Mouse (Mus musculus) c-Kit-positive CD71-positive TER-119-positive erythroid progenitor cells, embryonic 14.5 days (primary cell): Measurements from ENCODE around the gene Mtrf1l.

Experiments
- DNase-seq: peaks from one replicate; pipeline ENCODE4 v3.0.0-alpha.2; 2013; ENCODE audit warnings: low spot score

Mtrf1l gene

DNA sequence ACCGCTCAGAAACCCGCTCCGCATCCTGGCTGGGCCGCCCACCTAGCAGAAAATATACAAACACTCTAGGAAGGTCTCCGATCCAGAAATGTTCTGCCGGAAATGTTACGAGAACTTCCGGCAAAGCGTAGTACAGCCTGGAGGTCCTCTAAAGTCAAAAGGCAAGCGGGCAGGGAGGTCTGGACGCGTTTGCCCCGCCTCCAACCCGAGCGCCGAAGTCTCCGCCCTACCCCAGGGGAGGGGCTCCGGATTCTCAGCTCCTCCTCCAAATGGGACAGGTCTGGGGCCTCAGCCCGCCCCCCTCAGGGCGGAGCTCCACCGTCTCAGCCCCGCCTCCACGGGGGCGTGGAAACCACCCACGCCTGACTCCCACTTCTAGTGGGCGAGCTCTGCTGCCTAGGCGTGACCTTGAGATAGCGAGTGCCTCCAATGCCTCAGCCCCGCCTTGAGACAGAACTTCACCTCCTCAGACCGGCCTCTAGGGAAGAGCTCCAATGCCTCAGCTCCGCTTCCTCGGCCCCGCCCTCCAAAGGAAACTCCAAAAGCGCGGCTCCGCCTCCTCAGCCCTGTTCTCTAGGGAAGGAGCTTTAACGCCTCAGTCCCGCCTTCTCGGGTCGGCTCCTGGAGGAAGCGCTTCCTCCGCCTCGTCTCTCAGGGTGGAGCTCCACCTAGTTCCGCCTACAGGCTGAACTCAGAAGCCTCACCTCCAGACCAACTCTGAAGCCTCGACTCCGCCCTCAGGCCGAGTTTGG, at the start of gene Mtrf1l:
Gene Mtrf1l, minus strand, starts transcription at position 171 of the 752 bp plus-strand sequence.
- peak; percentile 99 for DNase-seq

- no peak for DNase-seq
Observed at GRCm38 (mm10) chr10:5871081-5871480, 47.4 kb upstream of the Mtrf1l start.

- no peak for DNase-seq
Observed at GRCm38 (mm10) chr10:5867981-5868552, 44.4 kb upstream of the Mtrf1l start.

- DNase-seq = no peak
Observed at GRCm38 (mm10) chr10:5865996-5866395, 42.3 kb upstream of the Mtrf1l start.

DNA sequence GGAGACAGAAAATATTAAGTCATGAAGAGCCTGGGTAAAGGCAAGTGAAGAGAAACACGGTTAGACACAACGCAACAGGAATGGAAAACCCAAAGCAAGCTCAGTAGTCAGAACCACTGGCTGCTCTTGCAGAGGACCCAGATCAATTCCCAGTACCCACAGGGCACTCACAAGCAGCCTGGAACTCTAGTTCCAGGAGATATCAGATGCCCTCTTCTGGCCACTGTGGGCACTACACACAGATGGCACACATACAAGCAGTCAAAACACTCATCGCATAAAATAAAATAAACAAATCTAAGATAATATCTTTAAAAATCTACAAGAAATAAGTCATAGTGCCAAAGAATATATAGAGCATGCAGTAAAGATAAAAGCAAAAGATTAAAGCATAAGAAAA, 39.0 kb upstream of the Mtrf1l start:
- DNase-seq = no peak

DNA sequence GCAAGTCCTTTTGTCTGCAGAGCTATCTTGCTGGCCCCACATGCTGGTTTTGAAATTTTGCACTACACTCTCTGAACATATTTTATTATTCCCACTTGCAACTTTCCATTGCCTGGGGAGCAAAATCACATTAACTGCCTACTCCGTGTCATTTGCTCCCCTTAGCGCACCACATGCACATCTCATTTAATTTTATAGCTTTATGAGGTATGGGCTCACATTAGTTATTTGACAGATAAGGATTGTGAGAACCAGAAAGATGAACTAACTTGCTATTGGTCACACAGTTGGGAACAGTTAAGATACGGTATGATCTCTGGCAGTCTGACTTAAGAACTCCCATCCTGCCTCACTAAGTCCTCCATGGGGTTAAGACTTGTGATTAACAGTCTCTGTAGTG, 37.1 kb upstream of the Mtrf1l start:
- no peak for DNase-seq

DNA sequence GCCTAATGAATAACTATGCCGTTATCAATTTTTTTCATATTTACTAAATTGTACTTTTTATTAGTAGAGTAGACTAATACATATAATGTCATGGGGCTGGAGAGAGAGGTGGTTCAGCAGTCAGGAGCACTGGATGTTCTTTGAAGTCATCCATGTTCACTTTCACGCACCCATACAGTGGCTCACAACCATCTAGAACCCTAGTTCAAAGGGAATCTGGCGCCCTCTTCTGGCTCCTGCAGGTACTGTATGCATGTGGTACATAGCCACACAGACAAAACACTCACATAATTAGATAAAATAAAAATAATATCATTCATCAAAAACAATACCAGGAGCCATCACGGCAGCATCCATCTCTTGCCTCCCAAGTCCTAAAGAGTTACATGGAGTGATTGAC, 36.0 kb upstream of the Mtrf1l start:
- DNase-seq = peak; percentile 22

DNA sequence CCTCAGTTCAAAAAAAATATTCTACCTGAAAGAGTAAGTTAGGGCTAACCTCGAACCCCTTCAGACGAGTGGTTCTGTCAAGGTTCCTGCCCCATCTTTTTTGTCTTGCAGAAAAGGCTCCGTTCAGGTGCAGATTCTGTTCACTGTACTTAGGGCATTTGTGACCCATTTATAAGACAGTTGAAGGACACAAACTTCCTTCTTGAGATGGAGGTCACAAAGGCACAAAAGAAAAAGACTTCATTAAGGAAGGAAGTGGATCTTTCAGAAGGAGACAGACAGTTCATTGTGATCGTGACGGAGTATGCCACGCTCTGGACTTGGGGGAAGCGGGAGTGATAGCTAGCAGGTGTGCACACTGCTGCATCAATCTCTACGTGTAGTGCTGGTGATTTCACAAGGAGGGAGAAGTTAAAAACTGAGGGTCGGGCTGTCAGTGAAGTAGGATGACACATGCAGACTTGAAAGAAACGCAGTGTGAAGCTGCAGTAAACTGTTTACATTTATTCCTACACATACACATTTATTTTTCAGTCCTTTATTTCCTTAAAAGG, 34.4 kb upstream of the Mtrf1l start:
- DNase-seq = no peak

DNA sequence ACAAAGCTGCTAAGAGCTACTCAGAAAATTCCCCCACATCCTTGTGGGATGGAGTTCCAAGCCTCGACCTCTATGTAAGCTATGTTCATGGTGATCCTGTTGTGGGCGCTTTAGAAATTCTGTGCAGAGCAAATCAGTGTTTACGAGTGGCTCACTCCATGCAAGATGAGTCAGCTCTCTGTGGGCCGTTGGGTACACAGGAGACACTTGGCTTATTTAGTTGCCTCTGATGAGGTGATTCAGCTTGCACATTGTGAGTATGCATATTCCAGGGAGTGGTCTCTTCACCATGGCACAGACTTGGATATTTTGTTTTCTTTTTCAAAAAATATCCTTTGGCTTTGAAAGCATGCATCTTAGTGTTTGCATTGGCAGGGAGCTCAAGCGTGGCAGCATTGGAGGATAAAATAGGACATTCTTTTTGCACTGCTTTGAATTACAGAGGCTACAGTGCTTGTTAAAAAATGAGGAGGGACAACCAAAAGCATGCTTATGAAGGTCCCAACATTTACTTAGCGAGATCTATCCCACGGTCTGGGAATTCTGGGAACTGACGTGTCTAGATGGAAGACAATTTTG, 29.7 kb upstream of the Mtrf1l start:
- no peak for DNase-seq

- DNase-seq = no peak
Observed at GRCm38 (mm10) chr10:5846939-5847338, 23.2 kb upstream of the Mtrf1l start.

- DNase-seq = peak; percentile 66
Observed at GRCm38 (mm10) chr10:5841369-5841768, 17.7 kb upstream of the Mtrf1l start.

- DNase-seq = no peak
Observed at GRCm38 (mm10) chr10:5826336-5827025, 2.8 kb upstream of the Mtrf1l start.

DNA sequence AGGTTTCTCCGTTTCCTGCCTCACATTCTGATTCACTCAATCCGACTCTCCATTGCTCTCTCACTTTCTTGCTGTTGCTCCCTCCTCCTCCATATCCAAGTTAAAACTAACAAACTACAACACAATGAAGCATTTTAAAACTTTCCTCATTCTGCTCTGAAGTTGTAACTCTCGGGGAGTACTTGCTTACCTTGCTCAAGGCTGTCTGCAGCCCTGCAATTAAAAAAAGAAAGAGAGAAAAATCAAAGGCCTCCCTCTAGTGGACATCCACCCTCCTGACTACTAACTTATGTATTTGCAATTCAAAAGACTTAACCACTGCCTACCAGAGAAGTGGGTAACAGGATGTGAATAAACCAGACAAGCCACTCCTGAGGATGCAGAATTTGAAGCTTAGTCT, 1.1 kb upstream of the Mtrf1l start:
- DNase-seq = peak; percentile 70

GRCm38 (mm10) chr10:5823291-5823739, 395 bp downstream of the Mtrf1l start:
- DNase-seq = no peak

GRCm38 (mm10) chr10:5818772-5819171, 4.9 kb downstream of the Mtrf1l start:
- DNase-seq = no peak

DNA sequence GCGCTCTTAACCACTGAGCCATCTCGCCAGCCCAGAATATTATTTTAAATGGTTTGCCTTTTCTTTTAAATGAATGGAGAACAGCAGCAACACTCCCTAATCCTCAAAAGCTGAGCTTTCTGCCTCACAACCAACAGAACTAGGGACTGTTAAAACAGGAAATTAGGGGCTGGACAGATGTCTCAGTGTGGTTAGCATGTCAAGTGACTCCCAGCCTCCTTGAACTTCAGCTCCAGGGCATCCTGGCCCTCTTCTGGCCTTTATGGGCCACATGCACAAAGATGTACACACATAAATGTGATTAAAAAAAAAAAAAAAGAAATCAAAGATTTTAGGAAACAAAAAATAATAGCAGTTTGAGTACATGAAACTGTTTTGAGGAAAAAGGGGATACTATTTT, 7.7 kb downstream of the Mtrf1l start:
- no peak for DNase-seq

DNA sequence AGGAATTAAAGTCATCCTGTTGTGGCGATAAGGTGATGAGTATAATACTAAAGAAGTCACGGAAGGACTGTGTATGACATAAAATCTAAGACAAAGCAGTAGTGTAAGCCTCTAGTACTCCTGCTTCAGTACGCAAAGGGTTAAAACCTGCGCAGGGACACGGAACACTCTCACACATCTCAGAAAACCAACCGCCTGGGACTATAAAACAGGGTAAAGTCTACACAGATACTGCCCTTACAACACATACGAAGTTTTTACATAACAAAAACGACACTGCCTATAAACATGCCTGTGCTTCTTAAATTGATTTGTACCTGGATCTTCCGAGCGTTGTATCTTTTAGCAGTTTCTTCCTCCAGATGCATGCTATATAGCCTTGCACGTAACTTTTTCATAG, 10.0 kb downstream of the Mtrf1l start:
- no peak for DNase-seq

GRCm38 (mm10) chr10:5807683-5808082, 16.0 kb downstream of the Mtrf1l start:
- no peak for DNase-seq

DNA sequence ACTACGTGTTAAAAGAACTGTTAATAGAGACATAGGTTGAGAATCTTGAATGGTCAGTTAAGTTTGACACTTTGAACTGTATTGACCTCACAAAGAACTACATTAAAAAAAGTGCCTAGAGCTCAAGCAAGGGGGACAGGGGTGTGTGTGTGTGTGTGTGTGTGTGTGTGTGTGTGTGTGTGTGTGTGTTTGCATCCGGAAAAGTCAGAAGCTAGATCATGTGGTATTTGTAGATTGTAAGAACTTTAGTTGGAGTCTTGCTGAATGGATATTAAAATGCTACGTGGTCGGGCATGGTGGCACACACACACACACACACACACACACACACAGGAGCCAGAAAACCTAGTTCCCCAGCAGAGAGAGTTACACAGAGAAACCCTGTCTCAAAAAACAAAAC, 16.7 kb downstream of the Mtrf1l start:
- no peak for DNase-seq

DNA sequence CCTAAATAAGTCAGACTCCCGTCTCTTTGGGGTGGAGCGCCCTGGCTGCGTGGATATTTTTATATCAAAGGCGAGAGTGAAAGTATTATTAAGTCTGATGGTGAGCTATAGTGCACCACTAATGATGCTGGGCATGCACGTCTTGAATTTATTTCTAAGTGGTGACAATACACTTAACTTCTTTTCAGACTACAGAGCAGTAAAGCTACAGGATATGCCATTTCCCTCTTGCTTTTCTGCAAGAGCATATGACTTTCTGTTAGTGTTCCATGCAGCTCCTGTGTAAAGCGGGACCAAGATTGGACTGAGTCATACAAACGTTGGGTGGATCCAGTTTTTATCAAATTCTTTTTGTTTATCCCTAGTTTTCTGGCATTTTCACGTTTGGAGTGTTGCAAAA, 17.3 kb downstream of the Mtrf1l start:
- DNase-seq = peak; percentile 52

GRCm38 (mm10) chr10:5805731-5806307, 17.9 kb downstream of the Mtrf1l start:
- peak; percentile 96 for DNase-seq

- peak; percentile 98 for DNase-seq
Observed at GRCm38 (mm10) chr10:5805243-5805730, 18.4 kb downstream of the Mtrf1l start, which contains the start of gene Fbxo5. Fbxo5 (minus strand) TSS chr10:5805600.
